Mouse (Mus musculus): ENCODE measurements at regions not wholly inside any gene's neighbourhood (a gene's known extent, or its start where the extent isn't known, plus 50 kb on each side); places are given as distances from the start of the nearest gene placed in this dataset.

DNA sequence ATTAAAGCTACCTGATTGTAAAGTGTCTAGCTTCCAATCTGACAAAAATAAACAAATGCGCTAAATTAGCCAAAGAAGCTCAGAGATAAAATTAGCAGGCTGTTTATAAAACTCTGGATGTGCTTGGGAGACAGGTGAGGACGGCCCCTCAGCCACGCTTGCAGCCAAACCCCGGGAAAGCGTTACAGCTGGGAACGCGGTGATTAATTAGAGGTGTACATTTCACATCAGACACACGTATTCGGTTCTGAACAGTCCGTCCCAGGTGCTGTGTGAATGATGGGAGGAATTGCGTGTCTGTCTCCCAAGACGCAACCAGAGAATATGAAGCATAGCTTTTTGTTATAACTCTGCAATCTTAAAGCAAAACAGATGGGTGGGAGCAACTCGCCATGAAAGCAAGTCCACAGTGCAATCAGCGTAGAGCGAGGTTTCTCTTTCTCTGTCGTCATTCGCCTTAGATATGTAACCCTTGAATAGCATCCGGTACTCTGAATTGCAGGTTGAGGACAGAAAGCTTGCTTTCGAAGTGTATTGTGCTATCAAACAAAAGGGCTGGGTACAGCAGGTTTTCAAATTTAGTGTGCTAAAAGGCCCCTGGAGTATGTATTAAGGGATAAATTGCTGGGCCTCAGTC is 123.0 kb upstream of the Fn1 start:
- no peak overlapping the region for H3K4me3 ChIP-seq
- no peak for ATAC-seq (replicated peaks)
- no peaks in the 10 kb centered on the region for H3K36me3 ChIP-seq (replicated peaks)
- WGBS = 67% methylated on average over 19 of the region's 19 CpGs
- no peaks in the 10 kb centered on the region for H3K27me3 ChIP-seq (replicated peaks)
- no peaks in the 10 kb centered on the region for H3K9me3 ChIP-seq
- H3K9ac ChIP-seq = no peak overlapping the region
- peak overlapping the region; percentile 24; the same call in 1 of the 2 replicates for H3K4me2 ChIP-seq
- H3K27ac ChIP-seq = peak overlapping the region; percentile 45; the same call in 1 of the 2 replicates
- H3K4me1 ChIP-seq = peaks cover 9% of the 10 kb centered on the region

DNA sequence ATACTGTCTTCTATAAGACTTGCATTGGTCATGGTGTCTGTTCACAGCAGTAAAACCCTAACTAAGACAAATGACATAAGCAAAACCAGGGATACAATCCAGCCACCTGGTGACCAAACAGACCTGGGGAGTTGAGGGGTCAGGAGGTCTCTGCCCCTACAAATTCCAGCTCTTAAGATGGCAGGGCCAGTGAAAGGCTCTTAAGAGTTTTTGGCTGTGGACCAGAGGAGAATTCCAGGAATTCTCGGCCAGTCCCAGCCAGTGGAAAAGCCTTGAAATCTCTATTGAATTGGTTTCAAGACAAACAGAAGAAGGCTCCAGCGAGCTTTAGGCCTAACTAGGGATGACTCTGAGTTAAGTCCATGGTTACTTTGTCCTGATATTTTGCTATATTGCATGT is 119.5 kb upstream of the Fn1 start:
- no peaks in the 10 kb centered on the region for H3K36me3 ChIP-seq (replicated peaks)
- H3K9ac ChIP-seq = no peak overlapping the region
- ATAC-seq (replicated peaks) = no peak
- H3K4me1 ChIP-seq = peaks cover 9% of the 10 kb centered on the region
- 76% methylated on average over 2 of the region's 2 CpGs for WGBS
- H3K4me3 ChIP-seq = no peak overlapping the region
- no peaks in the 10 kb centered on the region for H3K9me3 ChIP-seq
- H3K4me2 ChIP-seq = no peak overlapping the region
- no peak overlapping the region for H3K27ac ChIP-seq
- no peaks in the 10 kb centered on the region for H3K27me3 ChIP-seq (replicated peaks)

DNA sequence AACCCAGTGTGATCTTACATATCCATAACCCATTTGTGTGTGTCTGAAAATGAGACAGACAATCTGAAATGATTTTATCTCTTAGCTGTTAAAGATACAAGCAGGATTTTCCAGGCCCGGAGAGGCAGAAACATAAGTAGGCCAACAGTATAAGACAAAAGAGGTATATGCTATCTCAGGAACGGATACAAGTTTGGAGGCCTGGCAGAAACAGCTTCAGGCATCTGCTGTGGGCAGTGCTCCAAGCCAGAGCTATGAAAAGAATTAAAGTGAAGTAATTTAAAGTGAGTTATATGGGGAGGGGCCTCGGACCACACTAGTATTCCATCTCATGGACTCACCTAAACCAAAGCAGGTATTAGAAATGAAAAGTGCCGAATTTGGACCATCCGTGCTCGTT is 118.8 kb upstream of the Fn1 start:
- Histone ChIP-seq H3K4me1 (peaks cover 7% of the 10 kb centered on the region), H3K4me3 (no peak overlapping the region), H3K36me3 (replicated peaks) (no peaks in the 10 kb centered on the region), H3K9ac (no peak overlapping the region), H3K4me2 (no peak overlapping the region), H3K27me3 (replicated peaks) (no peaks in the 10 kb centered on the region), H3K27ac (no peak overlapping the region), H3K9me3 (no peaks in the 10 kb centered on the region)
- no peak for ATAC-seq (replicated peaks)
- 94% methylated on average over 6 of the region's 6 CpGs for WGBS

- H3K4me3 ChIP-seq = no peak overlapping the region
- no peak overlapping the region for H3K4me2 ChIP-seq
- 74% methylated on average over 2 of the region's 2 CpGs for WGBS
- H3K4me1 ChIP-seq = no peaks in the 10 kb centered on the region
- ATAC-seq (replicated peaks) = no peak
- no peak overlapping the region for H3K9ac ChIP-seq
- H3K27me3 ChIP-seq (replicated peaks) = no peaks in the 10 kb centered on the region
- no peaks in the 10 kb centered on the region for H3K36me3 ChIP-seq (replicated peaks)
- H3K27ac ChIP-seq = no peak overlapping the region
- no peaks in the 10 kb centered on the region for H3K9me3 ChIP-seq
Measured at GRCm38 (mm10) chr1:71769595-71769994, 116.6 kb upstream of the Fn1 start.

DNA sequence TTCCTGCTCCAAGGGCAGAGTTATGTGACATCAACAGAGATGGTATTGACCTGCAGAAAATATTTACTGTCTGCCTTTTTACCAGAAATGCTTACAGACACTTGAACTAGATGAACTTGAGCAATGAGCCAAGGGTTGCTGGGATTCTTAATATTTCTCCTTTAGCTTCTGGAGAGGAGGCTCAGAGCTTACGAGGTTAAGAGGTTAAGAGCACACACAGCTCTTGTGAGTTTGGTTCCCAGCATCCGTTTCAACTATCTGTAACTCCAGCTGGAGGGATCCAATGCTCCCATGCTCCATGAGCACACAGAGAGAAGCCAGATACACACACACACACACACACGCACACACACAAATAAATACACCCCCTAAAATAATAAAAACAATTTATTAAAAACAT is 114.7 kb upstream of the Fn1 start:
- ATAC-seq (replicated peaks) = no peak

DNA sequence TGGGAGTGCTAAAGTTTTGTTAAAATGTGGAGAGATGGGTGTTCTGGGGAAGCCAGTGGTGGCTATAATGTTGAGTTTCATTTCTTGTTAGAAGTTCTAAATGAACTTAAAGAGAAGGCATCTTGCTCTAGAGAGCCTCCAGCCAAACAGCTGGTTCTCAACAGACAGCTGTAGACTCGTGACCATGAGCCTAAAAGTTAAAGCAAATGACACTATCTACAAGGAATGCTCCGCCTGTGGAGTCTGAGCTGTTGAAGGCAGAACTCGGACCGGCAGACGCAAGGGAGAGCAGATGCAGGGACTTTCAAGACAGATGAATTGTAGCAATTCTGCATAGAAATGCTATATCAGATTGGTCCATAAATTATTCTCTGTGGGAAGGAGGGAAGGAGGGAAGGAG is 114.1 kb upstream of the Fn1 start:
- no peak for ATAC-seq (replicated peaks)
- Histone ChIP-seq H3K36me3 (replicated peaks) (no peaks in the 10 kb centered on the region), H3K27ac (no peak overlapping the region), H3K4me2 (no peak overlapping the region), H3K9ac (no peak overlapping the region), H3K4me3 (no peak overlapping the region), H3K4me1 (no peaks in the 10 kb centered on the region), H3K9me3 (no peaks in the 10 kb centered on the region), H3K27me3 (replicated peaks) (no peaks in the 10 kb centered on the region)
- WGBS = 82% methylated on average over 5 of the region's 5 CpGs

More for the DNA sequence above, 114.7 kb upstream of the Fn1 start:
- Histone ChIP-seq H3K4me1 (no peaks in the 10 kb centered on the region), H3K27ac (no peak overlapping the region), H3K9ac (no peak overlapping the region), H3K27me3 (replicated peaks) (no peaks in the 10 kb centered on the region), H3K9me3 (no peaks in the 10 kb centered on the region), H3K4me2 (no peak overlapping the region), H3K4me3 (no peak overlapping the region), H3K36me3 (replicated peaks) (no peaks in the 10 kb centered on the region)
- 78% methylated on average over 3 of the region's 3 CpGs for WGBS

DNA sequence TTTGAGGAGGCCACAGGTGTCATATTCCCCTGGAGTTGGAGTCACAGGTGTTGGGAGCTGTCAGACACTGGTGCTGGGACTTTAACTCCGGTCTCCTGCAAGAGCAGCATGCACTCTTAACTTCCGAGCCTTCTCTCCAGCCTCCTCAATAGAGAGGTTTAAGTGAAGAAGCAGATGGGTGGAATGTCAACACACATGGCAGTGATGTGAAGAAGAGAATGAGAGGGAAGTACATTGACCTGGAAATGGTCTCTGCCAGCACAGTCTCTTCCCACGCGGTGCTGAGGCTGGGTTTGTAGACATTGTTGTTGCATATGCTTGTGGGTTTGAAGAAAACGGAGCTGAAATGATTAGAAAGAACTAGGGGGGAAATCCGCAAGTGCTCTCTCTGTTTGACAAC is 112.0 kb upstream of the Fn1 start:
- Histone ChIP-seq H3K36me3 (replicated peaks) (no peaks in the 10 kb centered on the region), H3K9ac (no peak overlapping the region), H3K4me3 (no peak overlapping the region), H3K4me2 (no peak overlapping the region), H3K27ac (no peak overlapping the region), H3K27me3 (replicated peaks) (no peaks in the 10 kb centered on the region), H3K4me1 (no peaks in the 10 kb centered on the region), H3K9me3 (no peaks in the 10 kb centered on the region)
- 90% methylated on average over 6 of the region's 6 CpGs for WGBS
- no peak for ATAC-seq (replicated peaks)

GRCm38 (mm10) chr1:71763530-71763929 is 110.5 kb upstream of the Fn1 start:
- Histone ChIP-seq H3K27ac (no peak overlapping the region), H3K9ac (no peak overlapping the region), H3K4me3 (no peak overlapping the region), H3K4me2 (no peak overlapping the region), H3K36me3 (replicated peaks) (no peaks in the 10 kb centered on the region), H3K4me1 (no peaks in the 10 kb centered on the region), H3K27me3 (replicated peaks) (no peaks in the 10 kb centered on the region), H3K9me3 (no peaks in the 10 kb centered on the region)
- 89% methylated on average over 2 of the region's 2 CpGs for WGBS
- ATAC-seq (replicated peaks) = no peak

- Histone ChIP-seq H3K36me3 (replicated peaks) (no peaks in the 10 kb centered on the region), H3K27ac (no peak overlapping the region), H3K9me3 (no peaks in the 10 kb centered on the region), H3K4me1 (no peaks in the 10 kb centered on the region), H3K4me2 (no peak overlapping the region), H3K9ac (no peak overlapping the region), H3K27me3 (replicated peaks) (no peaks in the 10 kb centered on the region), H3K4me3 (no peak overlapping the region)
- no peak for ATAC-seq (replicated peaks)
- WGBS = 70% methylated on average over 2 of the region's 2 CpGs
Measured at GRCm38 (mm10) chr1:71760342-71760741, 107.3 kb upstream of the Fn1 start.

DNA sequence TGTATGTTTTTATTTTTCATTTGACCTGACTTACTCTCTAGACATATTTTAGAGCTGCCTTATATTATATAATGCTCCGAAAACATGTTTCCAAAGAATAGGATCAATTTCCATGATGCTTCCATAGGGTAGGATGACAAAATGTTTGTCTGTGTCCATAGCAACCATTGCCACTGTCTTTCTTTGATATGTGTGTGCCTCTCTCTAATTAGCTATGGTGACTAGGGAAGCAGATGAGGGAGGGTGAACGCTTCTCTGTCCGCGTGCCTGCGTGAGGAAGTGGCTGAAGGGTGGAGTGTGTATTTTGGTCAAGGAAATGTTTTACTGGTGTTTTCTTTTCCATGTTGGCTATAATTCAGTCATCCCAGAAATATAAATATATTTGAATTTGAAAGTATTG is 104.2 kb upstream of the Fn1 start:
- Histone ChIP-seq H3K4me1 (no peaks in the 10 kb centered on the region), H3K9ac (no peak overlapping the region), H3K9me3 (no peaks in the 10 kb centered on the region), H3K27me3 (replicated peaks) (no peaks in the 10 kb centered on the region), H3K4me3 (no peak overlapping the region), H3K4me2 (no peak overlapping the region), H3K36me3 (replicated peaks) (no peaks in the 10 kb centered on the region), H3K27ac (no peak overlapping the region)
- no peak for ATAC-seq (replicated peaks)
- 36% methylated on average over 5 of the region's 5 CpGs for WGBS

- Histone ChIP-seq H3K27ac (no peak overlapping the region), H3K27me3 (replicated peaks) (no peaks in the 10 kb centered on the region), H3K9ac (no peak overlapping the region), H3K4me1 (no peaks in the 10 kb centered on the region), H3K36me3 (replicated peaks) (no peaks in the 10 kb centered on the region), H3K9me3 (no peaks in the 10 kb centered on the region), H3K4me3 (no peak overlapping the region), H3K4me2 (no peak overlapping the region)
- 88% methylated on average over 2 of the region's 2 CpGs for WGBS
- ATAC-seq (replicated peaks) = no peak
Measured at GRCm38 (mm10) chr1:71756159-71756558, 103.2 kb upstream of the Fn1 start.

GRCm38 (mm10) chr1:71755435-71755834 is 102.4 kb upstream of the Fn1 start:
- H3K4me2 ChIP-seq = no peak overlapping the region
- no peak overlapping the region for H3K27ac ChIP-seq
- no peak overlapping the region for H3K4me3 ChIP-seq
- no peaks in the 10 kb centered on the region for H3K9me3 ChIP-seq
- 63% methylated on average over 9 of the region's 9 CpGs for WGBS
- H3K9ac ChIP-seq = no peak overlapping the region
- no peak for ATAC-seq (replicated peaks)
- H3K27me3 ChIP-seq (replicated peaks) = no peaks in the 10 kb centered on the region
- H3K36me3 ChIP-seq (replicated peaks) = no peaks in the 10 kb centered on the region
- no peaks in the 10 kb centered on the region for H3K4me1 ChIP-seq

- H3K4me2 ChIP-seq = no peak overlapping the region
- no peaks in the 10 kb centered on the region for H3K9me3 ChIP-seq
- no peak overlapping the region for H3K4me3 ChIP-seq
- H3K36me3 ChIP-seq (replicated peaks) = no peaks in the 10 kb centered on the region
- WGBS = 93% methylated on average over 1 of the region's 1 CpGs
- no peak overlapping the region for H3K27ac ChIP-seq
- H3K9ac ChIP-seq = no peak overlapping the region
- H3K27me3 ChIP-seq (replicated peaks) = no peaks in the 10 kb centered on the region
- no peak for ATAC-seq (replicated peaks)
- H3K4me1 ChIP-seq = no peaks in the 10 kb centered on the region
Measured at GRCm38 (mm10) chr1:71752351-71752750, 99.4 kb upstream of the Fn1 start.
